ENCODE assay signal across 9 mouse cellular contexts in the genomic region with DNA sequence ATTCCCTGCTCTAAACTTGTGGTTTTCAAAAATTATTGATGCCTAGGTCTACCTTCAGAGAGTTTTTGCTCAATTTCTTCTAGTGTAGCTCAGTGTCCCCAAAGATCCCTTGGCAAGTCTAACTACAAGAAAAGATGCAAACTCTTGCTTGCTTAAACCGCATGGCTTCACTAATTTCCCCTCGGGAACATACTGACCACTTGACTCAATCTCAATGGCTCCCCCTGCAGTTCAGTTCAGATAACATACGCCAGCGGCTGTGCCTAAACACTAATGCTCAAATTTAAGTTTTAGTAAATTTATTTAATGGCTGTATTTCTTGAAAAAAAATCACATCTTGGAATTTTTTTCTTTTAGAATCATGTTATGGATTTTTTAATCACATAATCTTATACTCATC. TPM values are rescaled to one million over a fixed set of nuclear protein-coding genes. Genes with fewer than 3 reads are reported as not detected.
DNase-seq lines count a peak whose midpoint lies in the region; ATAC-seq lines count a peak whose summit lies in the region.
"Had no signal": no experiment of that assay in that cellular context is flagged by ENCODE, and none has a peak within 500 bp of the region (broad histone marks: within the 10 kb centered on the region; RNA-seq: fewer than 3 reads in every experiment).

No protein-coding gene starts in this region.

- H3K4me3 ChIP-seq in midbrain, embryonic 14.5 days (replicated peaks; ENCODE audit: low read depth, low read length) = no peak overlapping the region
- H3K4me3 ChIP-seq in midbrain, embryonic 10.5 days = no peak overlapping the region
- H3K4me3 ChIP-seq: limb, embryonic 12.5 days had no signal

- no peak for ATAC-seq in midbrain, embryonic 14.5 days (ENCODE audit: low FRiP score, low TSS enrichment)
- peak; percentile 85 for ATAC-seq in megakaryocyte, adult 5-6 weeks (ENCODE audit: poor library complexity, severe bottlenecking)
- no peak for ATAC-seq in inflammation-experienced regulatory T-cells, adult 6 months

- H3K4me1 ChIP-seq in midbrain, embryonic 14.5 days (ENCODE audit: control insufficient read depth, insufficient read depth, low read length) = no peaks in the 10 kb centered on the region
- no peaks in the 10 kb centered on the region for H3K4me1 ChIP-seq in midbrain, embryonic 10.5 days
- H3K4me1 ChIP-seq: limb, embryonic 12.5 days had no signal

- no peak overlapping the region for H3K4me2 ChIP-seq in midbrain, embryonic 14.5 days (ENCODE audit: low read length)
- H3K4me2 ChIP-seq: limb, embryonic 12.5 days had no signal

- no peaks in the 10 kb centered on the region for H3K36me3 ChIP-seq in midbrain, embryonic 14.5 days (ENCODE audit: control insufficient read depth, insufficient read depth, low read length)
- H3K36me3 ChIP-seq in midbrain, embryonic 10.5 days = no peaks in the 10 kb centered on the region
- H3K36me3 ChIP-seq: limb, embryonic 12.5 days had no signal

- no peak overlapping the region for H3K27ac ChIP-seq in midbrain, embryonic 14.5 days (replicated peaks; ENCODE audit: low read depth, low read length)
- H3K27ac ChIP-seq in midbrain, embryonic 10.5 days (replicated peaks) = no peak overlapping the region
- H3K27ac ChIP-seq: limb, embryonic 12.5 days had no signal

- WGBS in midbrain, embryonic 14.5 days = 46% methylated on average over 4 of the region's 4 CpGs
- WGBS in midbrain, embryonic 10.5 days = 43% methylated on average over 4 of the region's 4 CpGs

- no peaks in the 10 kb centered on the region for H3K9me3 ChIP-seq in midbrain, embryonic 14.5 days (ENCODE audit: control insufficient read depth, low read length)
- no peaks in the 10 kb centered on the region for H3K9me3 ChIP-seq in midbrain, embryonic 10.5 days (replicated peaks)
- H3K9me3 ChIP-seq: limb, embryonic 12.5 days had no signal

- no peak overlapping the region for H3K9ac ChIP-seq in midbrain, embryonic 14.5 days (replicated peaks; ENCODE audit: low read length)
- H3K9ac ChIP-seq: limb, embryonic 12.5 days had no signal

- peak; percentile 66 for DNase-seq in midbrain, embryonic 14.5 days
- no peak for DNase-seq in midbrain, embryonic 10.5 days (ENCODE audit: low spot score)
- DNase-seq in R1 (ENCODE audit: low read depth, low spot score) = peak; percentile 56
- peak; percentile 69 to 71 for DNase-seq in cerebellum, adult 18-20 months
- peak; percentile 12 to 22 for DNase-seq in gastrocnemius, adult 8-10 months (ENCODE audit: low spot score in 2 of 2)
- peak; percentile 60 to 69 for DNase-seq in kidney, postnatal 36 days

- H3K27me3 ChIP-seq in midbrain, embryonic 14.5 days (ENCODE audit: control insufficient read depth, insufficient read depth, low read length) = no peaks in the 10 kb centered on the region
- no peaks in the 10 kb centered on the region for H3K27me3 ChIP-seq in midbrain, embryonic 10.5 days (ENCODE audit: low read depth, poor library complexity, severe bottlenecking)
- H3K27me3 ChIP-seq: limb, embryonic 12.5 days had no signal

RNA-seq across cellular contexts. Expression of a gene that starts 49.2 kb away (rescaled TPM):
- polyA plus RNA-seq in midbrain, embryonic 14.5 days (2014; fragmentation: Nextera tagmentation; extraction: Ambion mirVana) = 22.6 and 23.6 TPM in 2 replicates
- polyA plus RNA-seq in midbrain, embryonic 10.5 days (2016; fragmentation: Nextera tagmentation; extraction: Ambion mirVana) = 1.2 and 1.7 TPM in 2 replicates
- total RNA-seq in gastrocnemius, adult 8-10 months (2022) = 10 to 100 TPM; 22.3 to 34.0 (median 27.7) TPM
- 19.3 and 23.5 TPM in 2 replicates for total RNA-seq in megakaryocyte, adult 5-6 weeks (2015)
- 24.6 and 30.6 TPM in 2 replicates for total RNA-seq in megakaryocyte, adult 5-6 weeks (2017)
- under 1 TPM in 1 of 3 experiments, not detected in 2; 0.04 TPM for polyA plus RNA-seq in inflammation-experienced regulatory T-cells, adult 6 months (2017; shearing (Covaris generic))
